Mouse (Mus musculus) heart, adult 2 months (tissue): Measurements from ENCODE around the gene Itga9. TPM values are rescaled to one million over a fixed set of nuclear protein-coding genes. Genes with fewer than 3 reads are reported as not detected.

Source experiments
- DNase-seq, 2 experiments: peaks; one replicate each; pipeline ENCODE4 v3.0.0; 2021
- H3K27ac ChIP-seq: fragments of 200-600 bp; 2 replicates; pipeline ENCODE4 v1.8.1; 2022
- H3K27me3 ChIP-seq: fragments of 200-500 bp; 2 replicates; pipeline ENCODE4 v1.6.1; 2012; ENCODE audit warnings: mild to moderate bottlenecking, low read length, inconsistent platforms, mixed read lengths; ENCODE audit not compliant: control insufficient read depth, insufficient read depth
- H3K36me3 ChIP-seq: fragments of 200-500 bp; 2 replicates; pipeline ENCODE4 v1.6.1; 2012; ENCODE audit warnings: low read length, inconsistent platforms; ENCODE audit not compliant: control insufficient read depth, insufficient read depth
- H3K4me1 ChIP-seq: fragments of 200-500 bp; 2 replicates; pipeline ENCODE4 v1.6.1; 2011; ENCODE audit warnings: low read length; ENCODE audit not compliant: control insufficient read depth, insufficient read depth
- H3K4me3 ChIP-seq: fragments of 200-600 bp; 2 replicates; pipeline ENCODE4 v1.8.1; 2022
- H3K79me2 ChIP-seq: fragments of 200-500 bp; replicated peaks from 2 replicates; pipeline ENCODE4 v1.6.1; 2012; ENCODE audit warnings: mild to moderate bottlenecking, inconsistent platforms, low read length, moderate library complexity, mixed read lengths; ENCODE audit not compliant: control insufficient read depth, insufficient read depth
- H3K9ac ChIP-seq: fragments of 200-500 bp; 2 replicates; pipeline ENCODE4 v1.6.1; 2012; ENCODE audit warnings: low read depth, mild to moderate bottlenecking, control low read depth, inconsistent platforms, low read length, mixed read lengths
- CTCF ChIP-seq: fragments of 200-600 bp; IDR thresholded peaks from 2 replicates; pipeline ENCODE4 v1.8.1; 2022; ENCODE audit warnings: antibody characterized with exemption, mild to moderate bottlenecking, moderate library complexity
- EP300 ChIP-seq: fragments of 200-500 bp; IDR thresholded peaks from 2 replicates; pipeline ENCODE4 v1.6.1; 2011; ENCODE audit warnings: low read depth, low read length, control low read depth; ENCODE audit not compliant: insufficient read depth
- POLR2A ChIP-seq: fragments of 200-500 bp; IDR thresholded peaks from 2 replicates; pipeline ENCODE4 v1.6.1; 2011; ENCODE audit warnings: mild to moderate bottlenecking, low read depth, low read length, control low read depth; ENCODE audit not compliant: insufficient read depth
- WGBS: fragments of 180-500 bp; shearing (Covaris S2); methylation state at CpG from one replicate; pipeline ENCODE4 v1.1.7; 2018; 5-methylcytosine and 5-hydroxymethylcytosine counted together
- intact Hi-C: fragments of 180-260 bp; cut with DNase I; formaldehyde crosslinking; loops from one replicate; pipeline ENCODE4 v1.15.1; 2025
- polyA plus RNA-seq: library from polyadenylated mRNA; depleted of rRNA; stranded (reverse); fragments of >200 nt; gene quantifications from 2 replicates; pipeline ENCODE4 v1.2.3, GENCODE M21; 2012
- total RNA-seq, 2 experiments: library from RNA; stranded (reverse); gene quantifications; 2 replicates each; pipeline ENCODE4 v1.2.3; 2021

Gene Itga9
- total and polyA plus RNA-seq, 3 experiments = 34.8 to 41.9 (median 35.3) TPM

GRCm38 (mm10) chr9:118705381-118706074 lies 99.0 kb downstream of the Itga9 start:
- H3K27ac ChIP-seq = no peak overlapping the region
- DNase-seq = no peak
- intact Hi-C loops = no loop called here
- H3K36me3 ChIP-seq = peaks cover 2% of the 10 kb centered on the region; the same call in 1 of the 2 replicates
- TF ChIP-seq CTCF = no peak
- no peak for TF ChIP-seq EP300
- TF ChIP-seq POLR2A = no peak
- H3K79me2 ChIP-seq = no peaks in the 10 kb centered on the region
- no peak overlapping the region for H3K9ac ChIP-seq
- peaks cover 6% of the 10 kb centered on the region for H3K4me1 ChIP-seq
- no peaks in the 10 kb centered on the region for H3K27me3 ChIP-seq
- WGBS = 73% methylated on average over 14 of the region's 14 CpGs
- H3K4me3 ChIP-seq = no peak overlapping the region

GRCm38 (mm10) chr9:118706176-118706975 lies 99.9 kb downstream of the Itga9 start:
- Histone ChIP-seq H3K27ac (no peak overlapping the region; the same call in none of the 2 replicates), H3K4me3 (no peak overlapping the region), H3K9ac (no peak overlapping the region), H3K79me2 (no peaks in the 10 kb centered on the region), H3K4me1 (peaks cover 6% of the 10 kb centered on the region), H3K36me3 (peaks cover 2% of the 10 kb centered on the region; the same call in 1 of the 2 replicates), H3K27me3 (no peaks in the 10 kb centered on the region)
- TF ChIP-seq POLR2A = no peak
- no peak for TF ChIP-seq EP300
- WGBS = 55% methylated on average over 18 of the region's 18 CpGs
- no peak for DNase-seq
- intact Hi-C loops = no loop called here

GRCm38 (mm10) chr9:118710625-118711024 lies 104.1 kb downstream of the Itga9 start:
- WGBS = 69% methylated on average over 9 of the region's 9 CpGs
- intact Hi-C loops = no loop called here
- Histone ChIP-seq H3K4me3 (no peak overlapping the region), H3K36me3 (peaks cover 2% of the 10 kb centered on the region; the same call in 1 of the 2 replicates), H3K79me2 (no peaks in the 10 kb centered on the region), H3K4me1 (peaks cover 3% of the 10 kb centered on the region), H3K9ac (no peak overlapping the region), H3K27me3 (no peaks in the 10 kb centered on the region), H3K27ac (no peak overlapping the region)
- no peak for DNase-seq
- TF ChIP-seq CTCF (no peak), POLR2A (no peak), EP300 (no peak)

- Histone ChIP-seq H3K4me1 (peaks cover 5% of the 10 kb centered on the region; the same call in 1 of the 2 replicates), H3K27ac (no peak overlapping the region), H3K9ac (no peak overlapping the region), H3K36me3 (no peaks in the 10 kb centered on the region), H3K27me3 (no peaks in the 10 kb centered on the region), H3K4me3 (no peak overlapping the region), H3K79me2 (no peaks in the 10 kb centered on the region)
- no peak for TF ChIP-seq EP300
- no peak for TF ChIP-seq POLR2A
- no peak for TF ChIP-seq CTCF
- WGBS = 93% methylated on average over 11 of the region's 11 CpGs
- intact Hi-C loops = no loop called here
- no peak for DNase-seq
These were observed 105.3 kb downstream of the Itga9 start for GRCm38 (mm10) chr9:118711749-118712148.

- Histone ChIP-seq H3K36me3 (peaks cover 5% of the 10 kb centered on the region; the same call in 1 of the 2 replicates), H3K9ac (no peak overlapping the region), H3K27me3 (no peaks in the 10 kb centered on the region), H3K27ac (no peak overlapping the region), H3K4me1 (peaks cover 14% of the 10 kb centered on the region), H3K4me3 (no peak overlapping the region), H3K79me2 (no peaks in the 10 kb centered on the region)
- no peak for DNase-seq
- 89% methylated on average over 8 of the region's 8 CpGs for WGBS
- TF ChIP-seq CTCF (no peak), EP300 (no peak), POLR2A (no peak)
- intact Hi-C loops = no loop called here
These were observed 107.0 kb downstream of the Itga9 start for GRCm38 (mm10) chr9:118713515-118713914.

GRCm38 (mm10) chr9:118714536-118714935 lies 108.0 kb downstream of the Itga9 start:
- intact Hi-C loops = no loop called here
- no peak for DNase-seq
- H3K79me2 ChIP-seq = no peaks in the 10 kb centered on the region
- H3K27ac ChIP-seq = no peak overlapping the region
- H3K27me3 ChIP-seq = no peaks in the 10 kb centered on the region
- WGBS = 93% methylated on average over 5 of the region's 5 CpGs
- peaks cover 5% of the 10 kb centered on the region; the same call in 1 of the 2 replicates for H3K36me3 ChIP-seq
- peaks cover 15% of the 10 kb centered on the region for H3K4me1 ChIP-seq
- TF ChIP-seq CTCF (no peak), POLR2A (no peak), EP300 (no peak)
- H3K4me3 ChIP-seq = no peak overlapping the region
- no peak overlapping the region for H3K9ac ChIP-seq
